Mouse (Mus musculus): ENCODE data around the gene Bbs12. TPM values are rescaled to one million over a fixed set of nuclear protein-coding genes. Genes with fewer than 3 reads are reported as not detected.

Bbs12 gene
- polyA plus RNA-seq, 1 experiment = 0.81 TPM

GRCm38 (mm10) chr3:37324310-37324709 lies 12.0 kb downstream of the Bbs12 start:
- no peak for DNase-seq (ENCODE audit: low read depth, low spot score)
- WGBS = 36% methylated on average over 3 of the region's 3 CpGs

DNA sequence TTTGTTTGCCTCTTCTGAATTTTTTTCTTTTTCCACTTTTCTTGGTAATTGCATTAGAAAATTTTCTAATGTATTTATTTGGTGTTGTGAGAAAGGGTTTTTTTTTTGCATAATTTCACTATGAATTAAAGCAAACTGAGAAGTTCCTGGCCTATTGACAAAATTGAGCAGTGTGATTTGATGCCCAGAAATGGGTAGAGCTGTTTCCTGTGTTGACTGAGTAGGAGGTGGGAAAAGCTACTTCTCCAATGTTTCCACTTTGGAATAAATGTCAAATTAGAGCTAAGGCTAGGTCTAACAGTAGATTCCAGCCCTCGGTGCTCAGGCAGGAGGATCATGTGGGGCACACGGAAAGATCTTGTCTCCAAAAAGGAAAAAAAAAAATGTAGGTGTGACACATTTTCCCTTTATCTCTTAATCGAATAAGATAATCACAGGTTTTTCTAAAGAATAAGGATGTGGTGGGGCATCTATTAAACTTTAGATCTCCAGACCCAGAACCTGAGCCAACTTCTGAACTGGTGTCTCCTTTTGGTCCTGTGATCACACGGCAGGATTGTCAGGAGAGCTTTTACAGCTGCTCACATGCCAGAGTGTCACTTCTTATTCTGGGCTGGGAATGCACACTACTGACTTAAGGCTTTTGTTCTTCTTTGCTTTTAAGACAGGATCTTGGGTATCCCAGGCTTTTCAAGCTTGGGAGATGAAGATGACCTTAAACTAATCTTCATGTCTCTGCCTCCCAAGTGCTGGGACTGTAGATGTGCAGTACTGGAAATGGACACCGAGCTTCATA lies 13.2 kb downstream of the Bbs12 start:
- 82% methylated on average over 5 of the region's 5 CpGs for WGBS
- no peak for DNase-seq (ENCODE audit: low read depth, low spot score)

DNA sequence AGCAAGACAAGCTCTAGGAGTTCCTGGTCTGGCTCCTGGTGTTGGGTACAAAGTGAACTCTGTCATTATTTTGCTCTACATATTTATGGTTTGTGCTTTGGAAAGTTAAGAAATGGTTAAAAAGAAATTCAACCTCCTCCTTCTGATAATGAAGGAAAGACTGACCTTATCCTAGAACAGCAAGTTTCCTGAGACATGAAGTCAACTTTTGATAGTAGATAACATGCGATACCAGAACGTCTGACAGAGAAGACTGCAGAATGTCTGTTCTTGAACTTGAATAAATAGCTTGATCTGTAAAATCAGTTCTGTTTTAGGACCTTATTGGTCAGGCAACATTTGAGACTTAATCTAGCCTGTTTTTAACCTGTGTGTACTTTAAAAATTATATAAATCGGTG lies 14.3 kb downstream of the Bbs12 start:
- no peak for DNase-seq (ENCODE audit: low read depth, low spot score)
- 90% methylated on average over 3 of the region's 3 CpGs for WGBS

DNA sequence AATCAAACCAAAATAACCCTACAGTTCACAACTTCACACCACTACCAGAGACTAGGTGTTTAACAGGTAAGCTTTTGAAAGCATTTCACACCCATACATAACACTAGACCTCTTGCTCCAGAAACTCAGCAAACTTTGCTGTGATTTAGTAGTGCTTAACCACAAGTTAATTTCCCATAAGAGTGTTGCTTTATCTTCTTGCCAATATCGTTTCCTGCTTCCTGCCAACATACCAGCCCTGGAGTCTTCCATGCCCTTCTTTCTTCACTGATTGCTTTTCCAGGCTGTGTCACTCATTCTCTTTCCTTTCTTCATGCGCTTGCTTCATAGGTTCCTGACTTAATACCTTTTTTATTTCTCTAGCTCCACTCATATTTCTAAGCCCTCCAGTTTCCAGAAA lies 16.1 kb downstream of the Bbs12 start:
- WGBS = 63% methylated on average over 2 of the region's 2 CpGs

GRCm38 (mm10) chr3:37329963-37330362 lies 17.6 kb downstream of the Bbs12 start:
- 87% methylated on average over 1 of the region's 1 CpGs for WGBS
- no peak for DNase-seq (ENCODE audit: low read depth, low spot score)

More for the DNA sequence above, 16.1 kb downstream of the Bbs12 start:
- no peak for DNase-seq (ENCODE audit: low read depth, low spot score)

- no peak for DNase-seq (ENCODE audit: low read depth, low spot score)
- 57% methylated on average over 6 of the region's 6 CpGs for WGBS
Observed at GRCm38 (mm10) chr3:37331999-37332449, 19.7 kb downstream of the Bbs12 start.

- WGBS = 94% methylated on average over 4 of the region's 4 CpGs
- DNase-seq (ENCODE audit: low read depth, low spot score) = no peak
Observed at GRCm38 (mm10) chr3:37334053-37334452, 21.7 kb downstream of the Bbs12 start.

DNA sequence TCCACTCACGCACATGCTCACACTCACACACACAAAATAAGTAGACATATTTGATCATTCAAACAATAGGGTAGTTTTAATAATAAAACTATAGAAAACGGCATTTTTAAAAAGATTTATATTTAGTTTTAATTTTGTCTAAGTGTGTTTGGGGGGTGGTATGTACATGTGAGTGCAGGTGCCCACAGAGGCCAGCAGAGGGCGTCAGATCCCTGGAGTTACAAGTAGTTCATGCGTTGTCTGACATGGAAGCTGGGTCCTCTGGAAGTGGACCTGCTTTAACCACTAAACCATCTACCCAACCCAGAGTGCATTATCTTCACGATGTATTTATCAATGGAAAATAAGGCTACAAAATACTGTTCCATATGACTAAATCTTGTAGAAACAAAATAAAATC lies 28.8 kb downstream of the Bbs12 start:
- no peak for DNase-seq (ENCODE audit: low read depth, low spot score)
- 70% methylated on average over 5 of the region's 5 CpGs for WGBS

DNA sequence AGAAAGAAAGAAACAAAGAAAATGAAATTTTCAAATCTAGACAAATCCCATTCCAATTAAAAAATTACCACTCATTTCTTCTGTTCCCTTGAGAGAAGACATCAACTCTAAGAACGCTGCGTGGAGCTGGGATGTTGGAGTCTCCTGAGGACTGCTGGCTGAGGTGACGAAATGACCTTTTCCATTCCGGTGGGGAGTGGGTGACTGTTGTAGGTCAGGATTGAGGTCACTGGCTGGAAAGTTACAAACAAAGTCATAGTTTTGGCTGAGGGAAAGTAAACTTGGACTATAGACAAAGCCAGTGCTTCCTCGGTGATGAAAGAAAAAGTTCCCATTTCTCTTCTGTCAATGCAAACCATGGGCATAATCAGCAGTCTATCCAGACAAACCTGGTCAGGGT lies 30.5 kb downstream of the Bbs12 start:
- no peak for DNase-seq (ENCODE audit: low read depth, low spot score)
- 58% methylated on average over 5 of the region's 5 CpGs for WGBS

DNA sequence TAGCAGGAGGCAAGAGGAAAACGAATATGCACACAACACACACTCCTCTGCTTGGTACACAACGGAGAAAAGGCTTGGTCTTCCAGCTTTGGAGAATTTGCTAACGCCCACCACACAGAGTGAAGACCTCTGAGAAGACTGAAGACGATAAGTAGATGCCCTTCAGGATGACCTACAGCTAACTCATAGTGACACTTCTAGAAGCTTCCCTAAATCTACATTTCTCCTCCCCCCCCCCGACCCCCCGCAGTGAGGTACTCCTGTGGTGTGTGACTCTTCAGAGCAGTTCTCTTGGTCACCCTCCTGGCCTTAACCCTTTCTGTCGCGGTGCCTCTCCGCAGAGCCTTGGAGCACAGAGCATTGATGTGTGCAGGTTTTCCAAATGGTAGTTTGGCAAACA lies 35.3 kb downstream of the Bbs12 start:
- WGBS = 38% methylated on average over 9 of the region's 9 CpGs
- DNase-seq (ENCODE audit: low read depth, low spot score) = no peak

DNA sequence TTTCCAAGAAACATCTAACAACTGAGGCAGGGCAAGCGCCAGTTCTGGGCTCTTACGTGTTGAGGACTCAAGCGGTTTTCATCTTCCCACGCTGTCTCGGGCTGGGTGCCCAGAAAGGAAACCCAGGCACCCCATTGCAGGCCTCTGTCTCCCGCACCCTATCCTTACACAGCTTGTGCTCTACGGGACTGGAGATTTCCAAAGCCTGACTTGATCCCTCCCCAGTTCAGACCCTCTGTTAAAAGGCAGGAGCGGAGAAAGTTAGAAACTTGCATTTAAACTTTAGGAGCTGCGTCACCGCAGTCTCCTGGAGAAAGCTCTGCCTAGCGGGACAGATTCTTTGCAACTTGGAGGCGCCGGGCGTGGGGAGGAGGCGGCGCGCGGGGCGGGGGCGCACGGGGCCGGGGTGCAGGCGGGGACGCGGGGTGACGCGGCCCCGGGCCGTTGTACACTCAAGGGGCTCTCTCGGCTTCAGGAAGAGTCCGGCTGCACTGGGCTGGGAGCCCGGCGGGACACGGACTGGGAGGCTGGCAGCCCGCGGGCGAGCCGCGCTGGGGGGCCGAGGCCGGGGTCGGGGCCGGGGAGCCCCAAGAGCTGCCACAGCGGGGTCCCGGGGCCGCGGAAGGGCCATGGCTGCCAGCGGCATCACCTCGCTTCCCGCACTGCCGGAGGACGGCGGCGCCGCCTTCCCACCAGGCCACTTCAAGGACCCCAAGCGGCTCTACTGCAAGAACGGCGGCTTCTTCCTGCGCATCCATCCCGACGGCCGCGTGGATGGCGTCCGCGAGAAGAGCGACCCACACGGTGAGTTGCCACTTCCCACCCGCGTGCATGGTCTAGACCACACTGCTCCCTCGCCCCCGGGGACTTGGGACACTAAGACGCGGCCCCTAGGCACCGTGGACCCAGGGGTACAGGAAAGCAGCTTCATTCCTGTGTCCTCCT lies 36.1 kb downstream of the Bbs12 start, which contains the start of gene Fgf2:
TSS of gene Fgf2 (plus strand) at position 126 of the 945 bp plus-strand sequence.
- 3% methylated on average over 75 of the region's 75 CpGs for whole genome bisulfite sequencing
- DNase-seq (ENCODE audit: low read depth, low spot score) = no peak

DNA sequence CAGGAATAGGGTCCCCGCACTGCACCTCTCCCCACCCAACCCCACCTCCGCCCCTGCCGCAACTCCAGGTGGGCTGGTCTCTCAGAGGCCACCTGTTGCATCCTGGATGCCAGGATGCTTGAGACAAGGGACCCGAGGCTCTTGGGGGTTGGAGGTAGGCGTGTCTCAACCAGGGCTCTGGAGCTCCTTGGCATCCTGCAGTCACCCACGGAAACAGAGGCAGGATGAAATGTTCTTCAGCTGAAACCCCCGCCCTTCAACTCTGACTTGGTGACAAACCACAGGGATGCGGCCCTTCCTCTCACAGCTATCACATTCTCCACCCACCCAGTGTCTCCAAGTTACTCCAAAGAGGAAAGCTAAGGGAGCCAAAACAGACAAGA lies 36.8 kb downstream of the Bbs12 start:
- no peak for DNase-seq (ENCODE audit: low read depth, low spot score)
- WGBS = 12% methylated on average over 8 of the region's 8 CpGs

- 64% methylated on average over 7 of the region's 7 CpGs for WGBS
- no peak for DNase-seq (ENCODE audit: low read depth, low spot score)
Observed at GRCm38 (mm10) chr3:37350386-37350785, 38.0 kb downstream of the Bbs12 start.

- 85% methylated on average over 10 of the region's 10 CpGs for WGBS
- no peak for DNase-seq (ENCODE audit: low read depth, low spot score)
Observed at GRCm38 (mm10) chr3:37353951-37354481, 41.7 kb downstream of the Bbs12 start.

GRCm38 (mm10) chr3:37354737-37355136 lies 42.4 kb downstream of the Bbs12 start:
- 68% methylated on average over 1 of the region's 1 CpGs for WGBS
- no peak for DNase-seq (ENCODE audit: low read depth, low spot score)

DNA sequence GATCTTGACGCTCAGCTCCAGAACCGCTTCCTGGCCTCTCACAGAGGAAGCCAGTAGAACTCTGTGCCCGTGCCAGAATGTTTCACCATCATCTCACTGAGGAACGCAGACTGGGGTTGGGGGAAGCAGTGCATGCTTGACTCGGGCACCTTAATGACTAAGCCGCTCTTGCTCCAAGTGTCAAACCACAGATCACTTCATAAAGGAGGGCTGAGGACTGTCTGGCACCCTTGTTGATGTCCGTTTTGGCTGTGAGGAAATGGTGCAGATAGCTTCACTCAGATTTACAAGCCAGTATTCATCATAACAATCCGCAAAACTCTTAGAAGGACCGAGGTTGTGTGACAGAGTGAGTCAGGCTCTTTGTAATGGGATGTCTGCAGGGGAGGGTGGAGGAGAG lies 48.4 kb downstream of the Bbs12 start:
- WGBS = 56% methylated on average over 9 of the region's 9 CpGs
- DNase-seq (ENCODE audit: low read depth, low spot score) = no peak

GRCm38 (mm10) chr3:37365144-37365543 lies 52.8 kb downstream of the Bbs12 start:
- WGBS = 66% methylated on average over 4 of the region's 4 CpGs
- no peak for DNase-seq (ENCODE audit: low read depth, low spot score)

DNA sequence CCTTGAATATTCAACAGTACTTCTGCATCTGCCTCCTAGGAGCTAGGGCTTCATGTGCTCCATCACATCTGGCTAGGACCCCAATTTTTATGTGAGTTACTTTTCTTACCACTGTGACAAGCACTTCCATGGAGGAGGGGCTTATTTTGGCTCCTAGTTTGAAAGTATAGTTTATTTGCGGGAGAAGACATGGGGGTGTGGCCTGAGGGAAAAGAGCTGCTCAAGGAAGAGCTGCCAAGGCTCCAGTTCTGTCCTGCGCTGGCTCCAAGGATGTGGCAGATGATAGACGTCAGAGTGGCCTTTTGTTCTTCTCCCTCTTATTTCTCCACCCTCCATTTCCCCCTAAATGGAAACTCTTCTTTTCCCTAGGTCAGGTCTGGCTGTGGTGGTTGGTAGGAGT lies 53.6 kb downstream of the Bbs12 start:
- no peak for DNase-seq (ENCODE audit: low read depth, low spot score)
- WGBS = 29% methylated on average over 3 of the region's 3 CpGs

DNA sequence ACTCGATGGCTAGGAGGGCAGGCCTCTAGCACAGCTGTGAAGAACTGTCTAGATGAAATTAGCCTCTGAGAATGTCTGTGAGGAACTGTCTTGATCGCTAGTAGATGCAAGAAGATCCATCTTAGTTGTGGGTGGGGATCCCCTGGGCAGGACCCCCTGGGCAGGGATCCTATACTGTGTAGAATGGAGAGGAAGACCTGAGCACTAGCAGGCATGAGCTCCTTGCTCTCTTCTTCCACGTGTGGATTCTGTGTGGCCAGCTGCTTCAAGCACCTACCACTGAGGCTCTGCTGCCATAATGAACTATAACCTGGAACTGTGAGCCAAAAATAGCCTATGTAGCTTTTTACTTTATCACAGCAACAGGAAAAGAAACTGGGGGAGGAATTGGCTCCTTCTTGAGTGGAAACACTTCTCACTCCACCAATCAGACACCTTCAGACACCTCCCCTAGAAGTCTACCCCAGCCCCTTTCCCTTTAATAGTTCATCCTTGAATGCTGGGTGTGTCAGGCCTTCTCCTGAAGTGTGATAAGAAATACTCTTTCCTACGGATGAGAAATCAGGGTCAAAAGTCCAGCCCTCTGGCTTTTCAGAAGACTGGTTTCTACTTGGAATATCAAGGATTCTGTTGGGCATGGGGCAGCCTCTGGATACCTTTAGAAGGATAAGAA lies 54.2 kb downstream of the Bbs12 start:
- WGBS = 40% methylated on average over 4 of the region's 4 CpGs
- DNase-seq (ENCODE audit: low read depth, low spot score) = no peak

- WGBS = 55% methylated on average over 4 of the region's 4 CpGs
- no peak for DNase-seq (ENCODE audit: low read depth, low spot score)
Observed at GRCm38 (mm10) chr3:37370407-37370806, 58.1 kb downstream of the Bbs12 start.
